Mouse (Mus musculus): ENCODE measurements around the gene N4bp3.
"Not testable (repeated sequence)": the region's sequence is repeated elsewhere in the genome, so short reads cannot be mapped to it uniquely, and the experiment has no call there.

Gene N4bp3

GRCm38 (mm10) chr11:51652889-51653418 lies 2.3 kb upstream of the N4bp3 start:
- no peak for DNase-seq

- DNase-seq: peak in 1 of 2 experiments; percentile 32
Measured at GRCm38 (mm10) chr11:51650261-51650660, 381 bp downstream of the N4bp3 start.

GRCm38 (mm10) chr11:51649889-51650199 lies 798 bp downstream of the N4bp3 start:
- DNase-seq: no peak

- no peak for DNase-seq
Measured at GRCm38 (mm10) chr11:51649111-51649888, 1.3 kb downstream of the N4bp3 start.

- DNase-seq: peak in 1 of 2 experiments; percentile 5
Measured at GRCm38 (mm10) chr11:51648566-51648965, 2.1 kb downstream of the N4bp3 start.

- DNase-seq: peak in 1 of 2 experiments; percentile 3
Measured at GRCm38 (mm10) chr11:51646751-51647667, 3.6 kb downstream of the N4bp3 start.

GRCm38 (mm10) chr11:51646245-51646644 lies 4.4 kb downstream of the N4bp3 start:
- peak in 1 of 2 experiments; percentile 5 for DNase-seq

GRCm38 (mm10) chr11:51645293-51645692 lies 5.3 kb downstream of the N4bp3 start:
- DNase-seq: peak; percentile 12 to 30

- DNase-seq: no peak
Measured at GRCm38 (mm10) chr11:51644217-51644616, 6.4 kb downstream of the N4bp3 start.

- peak; percentile 52 to 57 for DNase-seq
Measured at GRCm38 (mm10) chr11:51643761-51644160, 6.9 kb downstream of the N4bp3 start.

- DNase-seq: no peak
Measured at GRCm38 (mm10) chr11:51643202-51643601, 7.4 kb downstream of the N4bp3 start.

GRCm38 (mm10) chr11:51640748-51641147 lies 9.9 kb downstream of the N4bp3 start:
- DNase-seq: no peak

GRCm38 (mm10) chr11:51638497-51638896 lies 12.1 kb downstream of the N4bp3 start:
- no peak for DNase-seq

GRCm38 (mm10) chr11:51637971-51638414 lies 12.6 kb downstream of the N4bp3 start:
- DNase-seq: peak in 1 of 2 experiments; percentile 10

- DNase-seq: peak; percentile 60 to 71
Measured at GRCm38 (mm10) chr11:51636323-51636684, 14.3 kb downstream of the N4bp3 start.

- peak; percentile 94 for DNase-seq
Measured at GRCm38 (mm10) chr11:51635525-51636322, 14.9 kb downstream of the N4bp3 start, which contains the start of gene Rmnd5b. Gene Rmnd5b, minus strand, starts transcription at chr11:51635896.

GRCm38 (mm10) chr11:51635127-51635524 lies 15.5 kb downstream of the N4bp3 start:
- DNase-seq: no peak

GRCm38 (mm10) chr11:51633721-51634120 lies 16.9 kb downstream of the N4bp3 start:
- no peak for DNase-seq

- not testable (repeated sequence) for DNase-seq
Measured at GRCm38 (mm10) chr11:51633200-51633599, 17.4 kb downstream of the N4bp3 start.

- no peak for DNase-seq
Measured at GRCm38 (mm10) chr11:51632130-51632753, 18.4 kb downstream of the N4bp3 start.

- DNase-seq: no peak
Measured at GRCm38 (mm10) chr11:51629651-51630314, 20.9 kb downstream of the N4bp3 start.
